Mouse (Mus musculus) neural tube, embryonic 15.5 days (tissue): Measurements from ENCODE around the gene Clint1. TPM values are rescaled to one million over a fixed set of nuclear protein-coding genes. Genes with fewer than 3 reads are reported as not detected.

Experiments
- microRNA-seq: library from miRNA; unstranded; fragments of <30 nt; microRNA quantifications from one replicate; pipeline ENCODE4, GENCODE M21; 2017
- polyA plus RNA-seq: library from polyadenylated mRNA; unstranded; fragments of >200 nt; fragmentation: Nextera tagmentation; extraction: Ambion mirVana; gene quantifications from 2 replicates; pipeline ENCODE4 v1.2.1, GENCODE M21; 2015

Clint1 gene
- polyA plus RNA-seq, 1 experiment from 2014 or later = 41.5 TPM

Small RNAs within 50 kb of the gene (microRNA-seq; reads per million reads assigned to microRNA genes)
- not detected for gene Gm22751

Other genes starting within 250 kb of the Clint1 start
- 22.5 and 24.5 TPM in 2 replicates for gene Lsm11, start 92.9 kb downstream of the Clint1 start, polyA plus RNA-seq
- gene Thg1l, start 103.4 kb downstream of the Clint1 start, polyA plus RNA-seq = 9.4 and 10.5 TPM in 2 replicates
- 0.12 and 0.27 TPM in 2 replicates for gene Sox30, start 128.3 kb downstream of the Clint1 start, polyA plus RNA-seq
- gene Gm12166, start 200.3 kb downstream of the Clint1 start, polyA plus RNA-seq = 4.5 and 6.6 TPM in 2 replicates
- gene Adam19, start 203.9 kb downstream of the Clint1 start, polyA plus RNA-seq = 13.7 and 16.8 TPM in 2 replicates